Mouse (Mus musculus) B cell, adult 2 months (primary cell): ENCODE data around the gene Atxn7l2.
A peak's percentile ranks its signal among the peaks of the same experiment; 100 is the strongest.

ENCODE experiments used
- DNase-seq, 2 experiments: peaks; one replicate each; pipeline ENCODE4 v3.0.0; 2022

The Atxn7l2 gene

GRCm38 (mm10) chr3:108174672-108175531 lies 35.8 kb downstream of the Atxn7l2 start:
- no peak for DNase-seq

- DNase-seq, result no peak
These were observed 41.5 kb downstream of the Atxn7l2 start for GRCm38 (mm10) chr3:108169199-108169598.

- DNase-seq, result no peak
These were observed 43.2 kb downstream of the Atxn7l2 start for GRCm38 (mm10) chr3:108167499-108167898.

GRCm38 (mm10) chr3:108166486-108167211 lies 44.1 kb downstream of the Atxn7l2 start:
- DNase-seq, result peak; percentile 40 to 50

- no peak for DNase-seq
These were observed 45.0 kb downstream of the Atxn7l2 start for GRCm38 (mm10) chr3:108165532-108166315.

GRCm38 (mm10) chr3:108164807-108165206 lies 45.9 kb downstream of the Atxn7l2 start:
- peak; percentile 87 to 90 for DNase-seq

GRCm38 (mm10) chr3:108164091-108164490 lies 46.6 kb downstream of the Atxn7l2 start:
- DNase-seq, result no peak

- no peak for DNase-seq
These were observed 52.2 kb downstream of the Atxn7l2 start for GRCm38 (mm10) chr3:108158383-108159037.

- no peak for DNase-seq
These were observed 56.1 kb downstream of the Atxn7l2 start, which contains the start of gene Gpr61 for GRCm38 (mm10) chr3:108154656-108155055. Gene Gpr61, minus strand, starts transcription at chr3:108154882.

- DNase-seq, result no peak
These were observed 58.4 kb downstream of the Atxn7l2 start for GRCm38 (mm10) chr3:108152290-108152689.
